Comparison of ENCODE assay signal across 8 mouse cellular contexts in the genomic region with DNA sequence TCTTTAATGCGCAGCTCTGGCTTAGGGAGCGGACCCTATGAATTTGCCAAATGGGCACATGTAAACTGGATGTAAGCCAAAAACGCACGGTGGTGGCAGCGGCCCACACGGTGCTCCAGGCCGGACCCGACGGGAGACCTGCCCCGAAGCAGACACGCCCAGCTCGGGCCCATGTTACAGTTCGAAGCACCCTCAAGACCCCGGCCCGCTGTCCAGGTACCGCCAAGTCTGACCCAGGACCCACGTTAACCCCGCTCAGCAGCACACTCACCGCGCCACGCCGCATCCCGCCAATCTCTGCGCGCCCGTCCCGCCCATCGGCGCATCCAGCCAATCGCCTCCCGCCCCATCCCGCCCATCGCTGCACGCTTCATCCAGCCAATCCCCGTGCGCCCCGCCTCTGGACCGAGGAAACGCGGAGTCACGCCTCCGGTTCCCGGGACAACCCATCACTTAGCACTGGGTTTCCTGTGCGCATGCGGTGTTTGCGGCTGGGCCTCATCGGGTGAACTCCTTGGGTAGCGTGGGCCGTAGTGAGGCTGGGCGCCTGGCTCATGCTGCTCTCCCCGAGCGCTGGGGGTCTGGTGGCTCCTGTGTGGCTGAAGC. TPM values are rescaled to one million over a fixed set of nuclear protein-coding genes. Genes with fewer than 3 reads are reported as not detected.
A peak's percentile ranks its signal among the peaks of the same experiment; 100 is the strongest.
DNase-seq lines count a peak whose midpoint lies in the region; ATAC-seq lines count a peak whose summit lies in the region.

A gene (minus strand): TSS at position 372 of the 606 bp plus-strand sequence.

- H3K9me3 ChIP-seq in hindbrain, embryonic 11.5 days (ENCODE audit: control insufficient read depth, low read length), result no peaks in the 10 kb centered on the region

- no peaks in the 10 kb centered on the region for H3K27me3 ChIP-seq in hindbrain, embryonic 11.5 days (ENCODE audit: control insufficient read depth, insufficient read depth, low read length)

- WGBS in hindbrain, embryonic 11.5 days, result under 1% methylated on average over 52 of the region's 52 CpGs

- peak within 1 kb of the TSS; percentile 67 for H3K4me2 ChIP-seq in hindbrain, embryonic 11.5 days (replicated peaks; ENCODE audit: low read depth, low read length)

- ATAC-seq in hindbrain, embryonic 11.5 days (ENCODE audit: low FRiP score), result peak; percentile 99

- no peaks in the 10 kb centered on the region for H3K36me3 ChIP-seq in hindbrain, embryonic 11.5 days (ENCODE audit: control insufficient read depth, insufficient read depth, low read length)

- peaks cover 6% of the 10 kb centered on the region for H3K4me1 ChIP-seq in hindbrain, embryonic 11.5 days (replicated peaks; ENCODE audit: control insufficient read depth, insufficient read depth, low read length)

- peak within 1 kb of the TSS; percentile 82 for H3K27ac ChIP-seq in hindbrain, embryonic 11.5 days (ENCODE audit: low read depth, low read length)

- H3K9ac ChIP-seq in hindbrain, embryonic 11.5 days (ENCODE audit: low read depth, low read length), result peak within 1 kb of the TSS; percentile 64

- peak; percentile 99 for DNase-seq in Muller cell, postnatal 12 days (ENCODE audit: inconsistent ontology term)
- DNase-seq in cerebellum, adult 9-11 months, result peak; percentile 97
- DNase-seq in frontal cortex, adult 2 months (ENCODE audit: extremely low spot score in 1 of 2, low spot score in 1 of 2), result peak; percentile 96 to 98
- DNase-seq in hindbrain, embryonic 11.5 days (ENCODE audit: low spot score), result peak; percentile 98
- peak; percentile 95 to 97 for DNase-seq in layer of hippocampus, postnatal 10 days (ENCODE audit: low spot score in 2 of 2)
- peak; percentile 99 for DNase-seq in lung, postnatal 10 days
- DNase-seq in ovary, postnatal 36 days (ENCODE audit: low spot score), result peak; percentile 97
- DNase-seq in thymus, postnatal 25 days, result peak; percentile 97

- H3K4me3 ChIP-seq in hindbrain, embryonic 11.5 days (ENCODE audit: low read depth, low read length), result peak within 1 kb of the TSS; percentile 60

RNA-seq across cellular contexts. Expression of the gene that starts here (rescaled TPM):
- polyA plus RNA-seq in frontal cortex, adult 2 months (2012; rRNA removed), result 28.1 and 28.8 TPM in 2 replicates
- polyA plus RNA-seq in hindbrain, embryonic 11.5 days (2014; fragmentation: Nextera tagmentation; extraction: Ambion mirVana), result 78.4 and 86.3 TPM in 2 replicates
- total RNA-seq in layer of hippocampus, postnatal 10 days (2021), result 10 to 100 TPM; 21.5 to 32.3 TPM

Comparison
In these comparisons a context has a peak if more than half of its experiments do, and no peak if none do; other contexts are left out.
1. Peak in every context shown above with its lines: DNase-seq, ATAC-seq, H3K4me3 ChIP-seq and H3K27ac ChIP-seq.